ENCODE assay signal across 8 mouse cellular contexts in genomic region chr16:52452862-52453715, GRCm38 (mm10). TPM values are rescaled to one million over a fixed set of nuclear protein-coding genes. Genes with fewer than 3 reads are reported as not detected.
DNase-seq lines count a peak whose midpoint lies in the region; ATAC-seq lines count a peak whose summit lies in the region.

No protein-coding gene starts in this region.

- peak overlapping the region; percentile 65 for H3K4me3 ChIP-seq in embryonic facial prominence, embryonic 13.5 days
- H3K4me3 ChIP-seq in limb, embryonic 10.5 days: peak overlapping the region; percentile 62
- H3K4me3 ChIP-seq in midbrain, embryonic 12.5 days: peak overlapping the region; percentile 53

- peaks cover 9% of the 10 kb centered on the region; the same call in 1 of the 2 replicates for H3K27me3 ChIP-seq in embryonic facial prominence, embryonic 13.5 days
- peaks cover 14% of the 10 kb centered on the region; the same call in 1 of the 2 replicates for H3K27me3 ChIP-seq in limb, embryonic 10.5 days (ENCODE audit: low read depth, poor library complexity, severe bottlenecking)
- peaks cover 25% of the 10 kb centered on the region for H3K27me3 ChIP-seq in midbrain, embryonic 12.5 days

- H3K4me2 ChIP-seq in embryonic facial prominence, embryonic 13.5 days: peak overlapping the region; percentile 80
- peak overlapping the region; percentile 73 for H3K4me2 ChIP-seq in midbrain, embryonic 12.5 days (replicated peaks)

- peak overlapping the region; percentile 75 for H3K9ac ChIP-seq in embryonic facial prominence, embryonic 13.5 days
- peak overlapping the region; percentile 51 for H3K9ac ChIP-seq in midbrain, embryonic 12.5 days (replicated peaks)

- peak; percentile 94 for ATAC-seq in embryonic facial prominence, embryonic 13.5 days (ENCODE audit: insufficient number of reproducible peaks, insufficient read depth, low FRiP score, low TSS enrichment, low read depth)
- ATAC-seq in midbrain, embryonic 12.5 days (ENCODE audit: low FRiP score, low read depth): peak; percentile 98

- peak overlapping the region; percentile 63 for H3K27ac ChIP-seq in embryonic facial prominence, embryonic 13.5 days
- H3K27ac ChIP-seq in limb, embryonic 10.5 days: peak overlapping the region; percentile 64
- peak overlapping the region; percentile 60 for H3K27ac ChIP-seq in midbrain, embryonic 12.5 days (replicated peaks)

- WGBS in embryonic facial prominence, embryonic 13.5 days: under 1% methylated on average over 46 of the region's 55 CpGs
- under 1% methylated on average over 51 of the region's 55 CpGs for WGBS in limb, embryonic 10.5 days
- under 1% methylated on average over 55 of the region's 55 CpGs for WGBS in midbrain, embryonic 12.5 days

- DNase-seq in adrenal gland, postnatal 36 days: peak; percentile 94 to 95
- DNase-seq in heart, adult 11 months: peak; percentile 99
- DNase-seq in kidney, adult 18-20 months: peak; percentile 94
- peak; percentile 96 for DNase-seq in limb, embryonic 10.5 days (ENCODE audit: low spot score)
- peak; percentile 90 for DNase-seq in skeletal muscle tissue, adult 2 months (ENCODE audit: low read depth, low spot score)
- no peak for DNase-seq in MN1 (ENCODE audit: low spot score)

- no peaks in the 10 kb centered on the region for H3K36me3 ChIP-seq in embryonic facial prominence, embryonic 13.5 days
- no peaks in the 10 kb centered on the region for H3K36me3 ChIP-seq in limb, embryonic 10.5 days
- no peaks in the 10 kb centered on the region for H3K36me3 ChIP-seq in midbrain, embryonic 12.5 days

- no peaks in the 10 kb centered on the region for H3K9me3 ChIP-seq in embryonic facial prominence, embryonic 13.5 days
- no peaks in the 10 kb centered on the region for H3K9me3 ChIP-seq in limb, embryonic 10.5 days (replicated peaks)
- no peaks in the 10 kb centered on the region for H3K9me3 ChIP-seq in midbrain, embryonic 12.5 days

- peaks cover 27% of the 10 kb centered on the region for H3K4me1 ChIP-seq in embryonic facial prominence, embryonic 13.5 days
- peaks cover 46% of the 10 kb centered on the region for H3K4me1 ChIP-seq in limb, embryonic 10.5 days
- peaks cover 34% of the 10 kb centered on the region for H3K4me1 ChIP-seq in midbrain, embryonic 12.5 days

RNA-seq across cellular contexts. Expression of gene Alcam, which starts 0.8 kb away (rescaled TPM):
- total RNA-seq in adrenal gland, postnatal 36 days (2021): 10 to 100 TPM; 35.5 to 45.3 TPM
- polyA plus RNA-seq in embryonic facial prominence, embryonic 13.5 days (2015; fragmentation: Nextera tagmentation; extraction: Ambion mirVana): 29.1 and 51.2 TPM in 2 replicates
- polyA plus RNA-seq in limb, embryonic 10.5 days (2016; fragmentation: Nextera tagmentation; extraction: Ambion mirVana): 3.6 and 4.0 TPM in 2 replicates
- polyA plus RNA-seq in midbrain, embryonic 12.5 days (2016; fragmentation: Nextera tagmentation; extraction: Ambion mirVana): 22.5 and 37.7 TPM in 2 replicates
